ENCODE assay signal across 21 mouse cellular contexts in genomic region chr17:64922235-64922634, GRCm38 (mm10).
A peak's percentile ranks its signal among the peaks of the same experiment; 100 is the strongest.
DNase-seq lines count a peak whose midpoint lies in the region; ATAC-seq and TF ChIP-seq lines count a peak whose summit lies in the region.
"Had no signal": no experiment of that assay in that cellular context is flagged by ENCODE, and none has a peak within 500 bp of the region (broad histone marks: within the 10 kb centered on the region; RNA-seq: fewer than 3 reads in every experiment).

No protein-coding gene starts in this region.

- peak; percentile 37 to 44 for DNase-seq in cerebellum, postnatal 14 days
- no peak for DNase-seq in cerebellum, adult 2 months
- DNase-seq in layer of hippocampus, postnatal 14 days (ENCODE audit: low spot score in 2 of 2), result peak; percentile 27 to 33
- DNase-seq in layer of hippocampus, adult 9-10 months (ENCODE audit: low spot score), result no peak
- peak; percentile 76 for DNase-seq in forebrain, embryonic 14.5 days (ENCODE audit: low spot score)
- DNase-seq in lung, postnatal 36 days, result no peak
- DNase-seq in adrenal gland, adult 2 months, result no peak
- DNase-seq: adrenal gland, adult 8-10 months; adrenal gland, postnatal 36 days; cerebellum, adult 11 months; cerebellum, adult 9-11 months; embryo, embryonic 11 days; gastrocnemius, adult 2 months; gastrocnemius, postnatal 25 days had no signal

- no peaks in the 10 kb centered on the region for H3K9me3 ChIP-seq in forebrain, embryonic 14.5 days (replicated peaks; ENCODE audit: control insufficient read depth, low read length)
- H3K9me3 ChIP-seq: embryonic facial prominence, embryonic 15.5 days; heart, embryonic 12.5 days; hindbrain, embryonic 10.5 days; hindbrain, embryonic 15.5 days had no signal

- WGBS in cerebellum, adult 2 months, result 79% methylated on average over 4 of the region's 4 CpGs
- 58% methylated on average over 4 of the region's 4 CpGs for WGBS in forebrain, embryonic 14.5 days

- no peak for TF ChIP-seq POLR2A in cerebellum, adult 2 months (IDR thresholded peaks at IDR 0.05; ENCODE audit: borderline replicate concordance, insufficient read depth, low read length)

- no peaks in the 10 kb centered on the region for H3K4me1 ChIP-seq in cerebellum, adult 2 months (ENCODE audit: control insufficient read depth, insufficient read depth, low read length)
- H3K4me1 ChIP-seq in forebrain, embryonic 14.5 days (ENCODE audit: control insufficient read depth, insufficient read depth, low read length), result peaks cover 24% of the 10 kb centered on the region
- H3K4me1 ChIP-seq: embryonic facial prominence, embryonic 15.5 days; hindbrain, embryonic 10.5 days had no signal

- no peak overlapping the region for H3K9ac ChIP-seq in forebrain, embryonic 14.5 days (ENCODE audit: low read length)
- H3K9ac ChIP-seq: embryonic facial prominence, embryonic 15.5 days; heart, embryonic 12.5 days; hindbrain, embryonic 15.5 days had no signal

- peak; percentile 60; the same call in 1 of the 2 replicates for ATAC-seq in forebrain, embryonic 14.5 days
- ATAC-seq: inflammation-experienced regulatory T-cells, adult 6 months; intestine, postnatal 0 days had no signal

- no peaks in the 10 kb centered on the region for H3K36me3 ChIP-seq in forebrain, embryonic 14.5 days (ENCODE audit: control insufficient read depth, insufficient read depth, low read length)
- H3K36me3 ChIP-seq: embryonic facial prominence, embryonic 15.5 days; heart, embryonic 12.5 days; hindbrain, embryonic 10.5 days; hindbrain, embryonic 15.5 days had no signal

- no peaks in the 10 kb centered on the region for H3K27me3 ChIP-seq in cerebellum, adult 2 months (ENCODE audit: control insufficient read depth, insufficient read depth, low read length)
- H3K27me3 ChIP-seq in forebrain, embryonic 14.5 days (replicated peaks; ENCODE audit: control insufficient read depth, insufficient read depth, low read length), result no peaks in the 10 kb centered on the region
- H3K27me3 ChIP-seq: embryonic facial prominence, embryonic 15.5 days; heart, embryonic 12.5 days; hindbrain, embryonic 15.5 days had no signal

- TF ChIP-seq CTCF in cerebellum, adult 2 months (IDR thresholded peaks at IDR 0.05; ENCODE audit: borderline replicate concordance, insufficient read depth, low read depth, low read length), result no peak

- H3K27ac ChIP-seq in cerebellum, adult 2 months (ENCODE audit: insufficient read depth, low read length), result no peak overlapping the region
- H3K27ac ChIP-seq in forebrain, embryonic 14.5 days (ENCODE audit: low read depth, low read length), result no peak overlapping the region
- H3K27ac ChIP-seq: embryonic facial prominence, embryonic 15.5 days; gastrocnemius, adult 2 months; hindbrain, embryonic 10.5 days; hindbrain, embryonic 15.5 days had no signal

- no peak overlapping the region for H3K4me2 ChIP-seq in forebrain, embryonic 14.5 days (ENCODE audit: low read length)
- H3K4me2 ChIP-seq: embryonic facial prominence, embryonic 15.5 days; heart, embryonic 12.5 days; hindbrain, embryonic 15.5 days had no signal

- H3K4me3 ChIP-seq in cerebellum, adult 2 months (replicated peaks; ENCODE audit: insufficient read depth, low read depth, low read length), result no peak overlapping the region
- no peak overlapping the region for H3K4me3 ChIP-seq in forebrain, embryonic 14.5 days (ENCODE audit: low read depth, low read length)
- H3K4me3 ChIP-seq: embryonic facial prominence, embryonic 15.5 days; erythroblast, embryonic 14.5 days; gastrocnemius, adult 2 months; heart, embryonic 12.5 days; hindbrain, embryonic 10.5 days; hindbrain, embryonic 15.5 days had no signal

Comparison
In these comparisons a context has a peak if more than half of its experiments do, and no peak if none do; other contexts are left out.
1. DNase-seq: peak in cerebellum, postnatal 14 days (2 of 2), layer of hippocampus, postnatal 14 days (2 of 2) and forebrain, embryonic 14.5 days (single experiment); none in cerebellum, adult 2 months (0 of 2), layer of hippocampus, adult 9-10 months (single experiment), lung, postnatal 36 days (single experiment) and adrenal gland, adult 2 months (single experiment).